8 mouse cellular contexts compared by ENCODE assay signal in the genomic region with DNA sequence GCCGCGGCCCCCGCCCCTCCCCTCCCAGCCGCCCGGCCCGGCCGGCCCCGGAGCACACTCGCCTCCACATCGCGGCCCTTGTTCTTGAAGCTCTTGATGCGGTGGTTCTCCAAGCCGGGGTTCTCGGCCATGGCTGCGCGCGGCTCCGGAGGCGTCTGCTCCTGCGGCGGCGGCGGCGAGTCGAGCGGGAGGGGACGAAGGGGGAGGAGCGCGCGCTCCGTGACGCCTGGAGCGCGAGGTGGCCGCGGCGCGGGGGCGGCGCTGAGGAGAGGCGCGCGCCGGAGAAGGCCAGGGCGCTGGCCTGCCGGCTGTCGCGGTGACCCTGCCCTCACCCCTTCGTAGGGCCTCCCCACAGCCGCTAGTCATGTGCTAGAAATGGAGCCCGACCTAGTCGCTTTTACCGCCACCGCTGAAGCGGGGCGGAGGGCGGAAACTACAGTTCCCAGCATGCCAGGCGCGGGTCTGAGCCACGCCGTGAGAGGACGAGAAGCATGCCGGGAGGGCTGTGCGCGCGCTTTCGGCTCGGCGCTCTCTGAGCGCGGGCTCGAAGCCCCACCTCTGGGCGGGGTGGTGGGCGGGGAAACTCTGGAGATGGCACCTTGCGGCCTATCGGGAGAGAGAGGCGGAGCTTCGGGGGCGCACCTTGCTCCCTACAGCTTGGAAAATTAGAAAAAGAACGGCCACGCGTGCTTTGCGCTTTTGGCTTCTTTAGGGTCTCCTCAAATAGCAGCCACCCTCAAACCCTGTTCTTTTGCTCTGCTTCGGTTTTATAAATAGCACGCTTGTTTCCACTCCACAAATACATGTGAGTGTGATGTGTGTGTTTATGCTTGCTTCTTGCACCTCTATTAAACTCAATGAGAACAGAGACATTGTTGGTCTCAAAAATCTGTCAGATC. TPM values are rescaled to one million over a fixed set of nuclear protein-coding genes. Genes with fewer than 3 reads are reported as not detected.
DNase-seq lines count a peak whose midpoint lies in the region; ATAC-seq lines count a peak whose summit lies in the region.

A gene (minus strand): TSS at position 214 of the 899 bp plus-strand sequence.

- H3K4me1 ChIP-seq in hindbrain, embryonic 16.5 days (ENCODE audit: control insufficient read depth, insufficient read depth, low read depth, low read length) = peaks cover 19% of the 10 kb centered on the region

- peak within 1 kb of the TSS; percentile 97 for H3K9ac ChIP-seq in hindbrain, embryonic 16.5 days (ENCODE audit: low read depth, low read length)

- under 1% methylated on average over 71 of the region's 85 CpGs for WGBS in hindbrain, embryonic 16.5 days
- under 1% methylated on average over 69 of the region's 85 CpGs for WGBS in macrophage (ENCODE audit: missing documents)

- H3K4me2 ChIP-seq in hindbrain, embryonic 16.5 days (ENCODE audit: low read length) = peak within 1 kb of the TSS; percentile 76

- H3K27ac ChIP-seq in hindbrain, embryonic 16.5 days (ENCODE audit: low read depth, low read length) = peak within 1 kb of the TSS; percentile 99
- H3K27ac ChIP-seq in macrophage = 0 out of 2 replicates have a peak within 1 kb of the TSS, but pooled peaks have one; percentile 17

- peak; percentile 92 for DNase-seq in WW6 (ENCODE audit: low read depth, low spot score)
- peak; percentile 94 to 98 for DNase-seq in cerebellum, postnatal 4 days (ENCODE audit: low spot score in 2 of 2)
- peak; percentile 96 for DNase-seq in gastrocnemius, adult 18-20 months (ENCODE audit: low spot score)
- peak; percentile 91 to 97 for DNase-seq in left cerebral cortex, adult 18-20 months (ENCODE audit: low spot score in 2 of 2)
- peak; percentile 97 for DNase-seq in right cerebral cortex, adult 18-20 months
- peak; percentile 89 for DNase-seq in urinary bladder, postnatal 10 days (ENCODE audit: low spot score)

- peak; percentile 99 for ATAC-seq in hindbrain, embryonic 16.5 days

- no peaks in the 10 kb centered on the region for H3K9me3 ChIP-seq in hindbrain, embryonic 16.5 days (ENCODE audit: control insufficient read depth, low read length)

- peaks cover 42% of the 10 kb centered on the region for H3K79me2 ChIP-seq in macrophage (ENCODE audit: inconsistent target)

- H3K4me3 ChIP-seq in hindbrain, embryonic 16.5 days (ENCODE audit: low read length) = peak within 1 kb of the TSS; percentile 89
- H3K4me3 ChIP-seq in macrophage (ENCODE audit: inconsistent target) = peak within 1 kb of the TSS; percentile 68

- no peaks in the 10 kb centered on the region for H3K27me3 ChIP-seq in hindbrain, embryonic 16.5 days (replicated peaks; ENCODE audit: control insufficient read depth, insufficient read depth, low read length)

- no peaks in the 10 kb centered on the region for H3K36me3 ChIP-seq in hindbrain, embryonic 16.5 days (ENCODE audit: control insufficient read depth, insufficient read depth, low read length)
- no peaks in the 10 kb centered on the region for H3K36me3 ChIP-seq in macrophage (ENCODE audit: inconsistent target)

RNA-seq across cellular contexts. Expression of the gene that starts here (rescaled TPM):
- total RNA-seq in gastrocnemius, adult 18-20 months (2021) = 100 to 1,000 TPM; 122 TPM
- polyA plus RNA-seq in hindbrain, embryonic 16.5 days (2015; fragmentation: Nextera tagmentation; extraction: Ambion mirVana) = 65.2 and 73.5 TPM in 2 replicates
- total RNA-seq in left cerebral cortex, adult 18-20 months (2021) = 10 to 100 TPM; 71.2 to 75.3 TPM
- 100 to 1,000 TPM in 10 of 26 experiments, 10 to 100 TPM in 16; 21.3 to 325 (median 46.7) TPM for total RNA-seq in macrophage (2018; cell fraction: chromatin; rRNA removed)
- total RNA-seq in macrophage (2018; cell fraction: cytosol; rRNA removed) = 100 to 1,000 TPM in 8 of 26 experiments, 10 to 100 TPM in 18; 50.7 to 299 (median 72.7) TPM
- 100 to 1,000 TPM in 10 of 26 experiments, 10 to 100 TPM in 16; 28.3 to 284 (median 58.7) TPM for total RNA-seq in macrophage (2018; cell fraction: nucleus; rRNA removed)
- 41.3 to 59.7 TPM (median 53.6 TPM) in 3 replicates for polyA plus RNA-seq in macrophage (2018)

Comparison
In these comparisons a context has a peak if more than half of its experiments do, and no peak if none do; other contexts are left out.
1. Peak in every context shown above with its lines: DNase-seq, ATAC-seq, H3K4me3 ChIP-seq and H3K27ac ChIP-seq.